Mouse (Mus musculus): ENCODE results near the gene Skil. TPM values are rescaled to one million over a fixed set of nuclear protein-coding genes. Genes with fewer than 3 reads are reported as not detected.
"Not testable (repeated sequence)": the region's sequence is repeated elsewhere in the genome, so short reads cannot be mapped to it uniquely, and the experiment has no call there.

Skil gene
- polyA plus RNA-seq, 1 experiment from 2014 or later: 49.6 TPM

DNA sequence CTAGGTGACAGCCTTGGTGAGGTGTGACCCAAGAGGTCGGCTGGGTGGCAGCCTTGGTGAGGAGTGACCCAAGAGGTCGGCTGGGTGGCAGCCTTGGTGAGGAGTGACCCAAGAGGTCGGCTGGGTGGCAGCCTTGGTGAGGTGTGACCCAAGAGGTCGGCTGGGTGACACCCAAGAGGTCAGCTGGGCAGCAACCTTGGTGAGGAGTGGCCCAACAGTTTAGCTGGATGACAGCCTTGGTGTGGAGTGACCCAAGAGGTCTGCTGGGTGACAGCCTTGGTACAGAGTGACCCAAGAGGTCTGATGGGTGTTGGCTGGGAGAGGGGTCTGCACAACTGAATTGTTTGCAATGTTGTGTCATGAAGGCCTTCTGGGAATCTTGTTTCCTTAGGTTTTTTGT lies 41.7 kb downstream of the Skil start:
- not testable (repeated sequence) for H3K4me1 ChIP-seq; H3K4me2 ChIP-seq (replicated peaks); H3K36me3 ChIP-seq; H3K9ac ChIP-seq (replicated peaks); H3K27ac ChIP-seq (replicated peaks); H3K9me3 ChIP-seq; ATAC-seq (ENCODE audit: low FRiP score, low read depth); H3K27me3 ChIP-seq; H3K4me3 ChIP-seq
- 78% methylated on average over 4 of the region's 4 CpGs for WGBS

DNA sequence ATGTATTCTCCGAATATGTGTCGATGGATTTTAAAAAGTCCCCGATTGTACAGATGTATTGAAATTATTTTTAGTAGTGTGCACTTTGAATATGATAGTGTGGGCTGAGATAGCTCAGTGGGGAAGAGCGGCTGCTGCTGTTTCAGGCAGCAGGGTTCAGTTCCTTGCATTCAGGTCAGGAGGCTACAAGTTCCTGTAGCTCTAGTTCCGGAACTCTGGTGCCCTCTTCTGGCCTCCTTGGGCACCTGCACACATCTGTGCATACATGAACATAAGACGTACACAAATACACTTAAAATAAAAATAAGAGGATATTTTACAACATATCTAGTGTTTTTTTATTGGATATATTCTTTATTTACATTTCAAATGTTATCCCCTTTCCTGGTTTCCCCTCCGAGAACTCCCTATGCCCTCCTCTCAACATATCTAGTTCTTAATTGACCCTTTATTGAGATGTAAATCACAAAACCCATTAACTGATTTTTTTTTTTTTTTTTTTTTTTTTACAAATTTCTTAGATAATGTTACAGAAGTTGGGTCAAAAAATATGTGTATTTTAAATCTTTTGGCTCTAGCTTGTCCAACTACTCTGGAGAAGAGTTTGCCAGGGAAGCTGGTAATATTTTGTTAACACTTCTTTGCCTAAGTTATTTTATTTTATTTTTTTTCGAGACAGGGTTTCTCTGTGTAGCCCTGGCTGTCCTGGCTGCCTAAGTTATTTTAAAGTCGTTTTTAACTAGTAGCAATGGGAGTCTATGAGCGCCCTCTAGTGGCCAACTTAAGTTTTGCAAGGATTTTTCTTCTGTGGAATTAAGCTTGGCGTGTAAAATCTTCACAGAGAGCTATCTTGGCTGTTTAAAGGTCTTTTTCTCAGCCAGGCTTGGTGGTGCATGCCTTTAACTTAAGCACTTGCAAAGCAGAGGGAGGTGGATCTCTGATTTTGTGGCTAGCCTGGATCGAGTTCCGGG lies 43.9 kb downstream of the Skil start:
- Histone ChIP-seq H3K27ac (replicated peaks) (no peak overlapping the region), H3K36me3 (no peaks in the 10 kb centered on the region)

DNA sequence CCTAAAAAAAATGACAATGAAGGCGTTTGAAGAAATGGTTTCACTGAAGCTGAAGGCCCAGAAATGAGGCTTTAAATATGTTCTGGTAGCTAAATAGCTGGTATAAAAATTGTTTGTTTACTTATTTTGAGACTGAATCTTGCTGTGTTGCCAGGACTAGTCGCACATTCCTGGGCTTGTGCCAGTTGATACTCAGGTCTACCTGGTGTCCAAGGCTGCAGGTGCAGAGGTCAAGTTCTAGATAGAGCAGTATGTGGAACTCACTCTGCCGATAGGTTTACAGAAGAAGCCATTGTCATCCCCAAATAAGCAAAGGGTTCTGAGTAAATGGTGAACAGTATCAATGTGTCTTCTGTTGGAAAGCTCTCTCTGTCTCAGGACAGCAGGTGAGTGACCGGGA lies 46.8 kb downstream of the Skil start:
- no peak overlapping the region for H3K9ac ChIP-seq (replicated peaks)
- H3K27me3 ChIP-seq: peaks cover 3% of the 10 kb centered on the region; the same call in 1 of the 2 replicates
- H3K27ac ChIP-seq (replicated peaks): no peak overlapping the region
- H3K9me3 ChIP-seq: no peaks in the 10 kb centered on the region
- 91% methylated on average over 4 of the region's 4 CpGs for WGBS
- no peaks in the 10 kb centered on the region for H3K36me3 ChIP-seq
- H3K4me2 ChIP-seq (replicated peaks): no peak overlapping the region
- ATAC-seq (ENCODE audit: low FRiP score, low read depth): no peak
- no peaks in the 10 kb centered on the region for H3K4me1 ChIP-seq
- H3K4me3 ChIP-seq: no peak overlapping the region

More for the DNA sequence above, 43.9 kb downstream of the Skil start:
- H3K4me2 ChIP-seq (replicated peaks): no peak overlapping the region
- H3K4me3 ChIP-seq: no peak overlapping the region
- no peaks in the 10 kb centered on the region for H3K9me3 ChIP-seq
- no peak overlapping the region for H3K9ac ChIP-seq (replicated peaks)
- WGBS: 61% methylated on average over 13 of the region's 13 CpGs
- no peaks in the 10 kb centered on the region for H3K4me1 ChIP-seq
- no peaks in the 10 kb centered on the region for H3K27me3 ChIP-seq
- ATAC-seq (ENCODE audit: low FRiP score, low read depth): no peak

DNA sequence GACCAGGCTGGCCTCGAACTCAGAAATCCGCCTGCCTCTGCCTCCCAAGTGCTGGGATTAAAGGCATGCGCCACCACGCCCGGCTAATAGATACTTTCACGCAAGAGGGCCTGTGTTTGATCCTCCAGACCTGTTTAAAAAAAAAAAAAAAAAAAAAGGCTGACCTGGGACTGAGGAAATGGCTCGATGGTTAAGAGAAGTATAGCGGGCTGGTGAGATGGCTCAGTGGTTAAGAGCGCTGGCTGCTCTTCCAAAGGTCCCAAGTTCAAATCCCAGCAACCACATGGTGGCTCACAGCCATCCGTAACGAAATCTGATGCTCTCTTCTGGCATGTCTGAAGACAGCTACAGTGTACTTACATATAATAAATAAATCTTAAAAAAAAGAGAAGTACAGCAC lies 50.4 kb downstream of the Skil start:
- H3K4me3 ChIP-seq; H3K36me3 ChIP-seq; H3K9me3 ChIP-seq; H3K4me2 ChIP-seq (replicated peaks); ATAC-seq (ENCODE audit: low FRiP score, low read depth); H3K27ac ChIP-seq (replicated peaks); H3K9ac ChIP-seq (replicated peaks): not testable (repeated sequence)
- peaks cover 34% of the 10 kb centered on the region for H3K27me3 ChIP-seq
- 90% methylated on average over 11 of the region's 11 CpGs for WGBS
- peaks cover 11% of the 10 kb centered on the region for H3K4me1 ChIP-seq

DNA sequence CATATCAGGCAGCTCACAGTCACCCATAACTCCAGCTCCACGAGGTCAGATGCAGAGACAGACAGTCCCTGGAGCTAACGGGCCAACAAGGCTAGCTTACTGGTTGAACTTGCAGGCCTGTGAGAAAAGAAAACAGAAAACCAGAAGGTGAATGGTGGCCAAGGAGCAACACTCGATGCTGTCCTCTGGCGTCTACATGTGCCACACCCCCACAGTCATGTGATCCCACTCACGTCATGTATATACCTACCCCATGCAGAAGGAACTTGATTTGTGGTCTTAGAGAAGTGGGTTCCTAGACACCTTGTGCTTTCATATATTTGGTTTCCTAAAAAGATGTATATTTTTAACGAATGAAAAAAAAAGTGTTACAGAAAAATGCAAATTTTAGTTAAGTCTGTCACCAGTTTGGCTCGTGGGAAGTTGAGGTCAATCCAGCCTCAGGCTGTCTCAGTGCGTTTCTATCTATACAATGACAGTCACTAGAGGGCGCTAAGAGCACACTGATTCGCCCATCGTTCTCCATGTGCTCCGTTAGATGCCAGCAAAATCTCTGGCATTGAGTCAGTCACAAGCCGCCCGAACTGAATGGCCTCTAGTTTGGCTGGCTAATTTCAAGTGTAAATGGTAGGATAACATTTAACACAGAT lies 50.9 kb downstream of the Skil start:
- Histone ChIP-seq H3K9ac (replicated peaks) (no peak overlapping the region), H3K27ac (replicated peaks) (no peak overlapping the region), H3K4me1 (peaks cover 11% of the 10 kb centered on the region), H3K27me3 (peaks cover 39% of the 10 kb centered on the region), H3K9me3 (no peaks in the 10 kb centered on the region), H3K36me3 (no peaks in the 10 kb centered on the region), H3K4me2 (replicated peaks) (no peak overlapping the region; the same call in 1 of the 2 replicates), H3K4me3 (no peak overlapping the region)
- WGBS: 16% methylated on average over 14 of the region's 14 CpGs
- peak; percentile 69 for ATAC-seq (ENCODE audit: low FRiP score, low read depth)

DNA sequence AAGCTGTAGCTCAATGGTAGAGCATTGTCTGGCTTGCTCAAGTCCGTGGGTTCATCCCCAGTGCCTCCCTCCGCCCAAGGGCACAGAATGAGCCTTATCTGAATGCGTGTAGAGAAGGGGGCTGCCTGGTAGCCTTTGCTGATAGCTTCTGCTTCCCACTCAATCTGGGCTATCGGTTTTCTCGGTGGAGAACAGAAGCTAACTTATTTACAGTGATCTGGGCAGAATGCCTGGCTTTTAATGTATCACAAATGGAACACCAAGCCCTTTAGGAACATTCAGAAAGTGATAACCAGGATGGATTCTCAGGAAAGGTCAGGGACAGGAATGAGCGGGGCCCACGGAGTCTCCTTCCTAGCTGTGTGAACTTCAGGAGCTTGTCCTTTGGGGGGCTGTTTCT lies 53.7 kb downstream of the Skil start:
- H3K4me1 ChIP-seq: peaks cover 11% of the 10 kb centered on the region
- H3K4me2 ChIP-seq (replicated peaks): no peak overlapping the region
- WGBS: 76% methylated on average over 7 of the region's 7 CpGs
- no peak overlapping the region for H3K27ac ChIP-seq (replicated peaks)
- no peak for ATAC-seq (ENCODE audit: low FRiP score, low read depth)
- H3K27me3 ChIP-seq: peaks cover 46% of the 10 kb centered on the region
- no peaks in the 10 kb centered on the region for H3K9me3 ChIP-seq
- no peak overlapping the region for H3K4me3 ChIP-seq
- no peak overlapping the region for H3K9ac ChIP-seq (replicated peaks)
- no peaks in the 10 kb centered on the region for H3K36me3 ChIP-seq

DNA sequence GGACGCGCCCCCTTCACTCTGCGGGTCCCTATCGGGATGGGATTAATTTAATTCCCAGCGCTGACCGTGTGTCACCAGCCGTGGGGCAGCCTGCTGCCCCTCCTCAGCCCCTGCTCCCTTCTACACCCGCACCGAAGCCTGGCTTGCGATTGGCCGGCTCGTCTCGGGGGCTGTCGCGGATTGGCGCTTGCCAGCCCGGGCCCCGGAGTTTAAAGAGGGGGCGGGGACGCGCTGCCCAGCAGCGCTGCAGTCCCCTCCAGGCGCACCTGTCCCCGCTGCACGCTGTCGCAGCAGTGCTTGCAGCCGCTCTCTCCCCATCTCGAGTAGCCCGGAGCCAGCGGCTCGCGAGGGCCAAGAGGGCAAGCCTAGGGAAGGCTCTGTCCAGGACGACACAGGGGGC lies 54.8 kb downstream of the Skil start, which contains the start of gene Cldn11:
Cldn11 (plus strand) TSS at position 215 of the 400 bp plus-strand sequence.
- H3K36me3 ChIP-seq: no peaks in the 10 kb centered on the region
- H3K9me3 ChIP-seq: no peaks in the 10 kb centered on the region
- no peak within 1 kb of the TSS for H3K27ac ChIP-seq (replicated peaks)
- H3K4me2 ChIP-seq (replicated peaks): peak within 1 kb of the TSS; percentile 81
- H3K9ac ChIP-seq (replicated peaks): peak within 1 kb of the TSS; percentile 53
- WGBS: 2% methylated on average over 33 of the region's 33 CpGs
- peak; percentile 92 for ATAC-seq (ENCODE audit: low FRiP score, low read depth)
- H3K27me3 ChIP-seq: peaks cover 46% of the 10 kb centered on the region
- peaks cover 11% of the 10 kb centered on the region for H3K4me1 ChIP-seq
- peak within 1 kb of the TSS; percentile 43 for H3K4me3 ChIP-seq

DNA sequence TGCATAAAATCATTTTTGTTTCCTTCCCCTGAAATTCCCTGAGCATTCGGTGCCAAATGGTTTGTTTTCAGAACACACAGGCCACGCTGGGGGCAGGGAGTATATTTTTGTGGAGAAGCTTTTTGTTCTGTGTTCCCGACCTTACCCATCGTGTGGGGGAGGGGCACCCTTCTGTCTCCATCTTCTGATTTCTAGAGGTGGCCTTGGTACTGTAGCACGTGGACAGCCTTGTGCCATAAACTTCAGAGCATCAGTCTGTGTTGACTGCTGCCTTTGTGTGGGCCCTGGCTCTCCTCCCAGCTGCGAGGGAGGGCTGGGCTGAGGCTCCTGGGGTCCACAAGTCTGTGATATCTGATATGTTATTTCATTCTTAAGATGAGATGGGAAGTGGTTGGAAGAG lies 57.2 kb downstream of the Skil start:
- no peak for ATAC-seq (ENCODE audit: low FRiP score, low read depth)
- no peak overlapping the region for H3K9ac ChIP-seq (replicated peaks)
- H3K9me3 ChIP-seq: no peaks in the 10 kb centered on the region
- H3K27me3 ChIP-seq: peaks cover 40% of the 10 kb centered on the region
- H3K4me1 ChIP-seq: peaks cover 16% of the 10 kb centered on the region
- H3K4me2 ChIP-seq (replicated peaks): no peak overlapping the region
- no peak overlapping the region for H3K27ac ChIP-seq (replicated peaks)
- no peak overlapping the region for H3K4me3 ChIP-seq
- 63% methylated on average over 6 of the region's 6 CpGs for WGBS
- no peaks in the 10 kb centered on the region for H3K36me3 ChIP-seq

DNA sequence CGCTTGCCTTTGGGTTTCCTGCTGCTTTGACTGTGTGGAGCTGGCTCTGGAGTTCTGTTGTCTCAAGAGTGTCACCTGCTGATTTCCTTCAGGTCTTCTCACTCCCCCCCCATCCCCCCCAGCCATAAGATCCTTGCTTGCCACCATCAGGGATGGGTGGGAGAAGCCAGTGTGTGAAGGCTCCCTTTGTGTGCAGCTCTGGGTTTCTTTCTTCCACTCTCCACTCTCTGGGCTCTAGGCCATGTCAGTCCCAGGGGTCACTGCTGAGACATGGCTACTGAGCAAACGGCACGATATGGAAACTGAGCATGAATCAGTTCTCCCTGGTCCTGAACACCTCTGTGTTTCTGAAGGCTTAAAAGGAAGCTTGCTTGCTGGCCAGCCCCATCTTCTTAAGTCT lies 61.3 kb downstream of the Skil start:
- H3K9ac ChIP-seq (replicated peaks): no peak overlapping the region
- no peak for ATAC-seq (ENCODE audit: low FRiP score, low read depth)
- H3K27ac ChIP-seq (replicated peaks): no peak overlapping the region
- H3K27me3 ChIP-seq: peaks cover 5% of the 10 kb centered on the region; the same call in 1 of the 2 replicates
- no peaks in the 10 kb centered on the region for H3K36me3 ChIP-seq
- H3K4me1 ChIP-seq: 0 out of 2 replicates have a peak, but pooled peaks cover 7% of the 10 kb centered on the region
- WGBS: 57% methylated on average over 3 of the region's 3 CpGs
- H3K4me2 ChIP-seq (replicated peaks): no peak overlapping the region
- H3K4me3 ChIP-seq: no peak overlapping the region
- no peaks in the 10 kb centered on the region for H3K9me3 ChIP-seq

- Histone ChIP-seq H3K9ac (replicated peaks) (no peak overlapping the region), H3K27me3 (no peaks in the 10 kb centered on the region), H3K36me3 (no peaks in the 10 kb centered on the region), H3K9me3 (no peaks in the 10 kb centered on the region), H3K4me1 (0 out of 2 replicates have a peak, but pooled peaks cover 8% of the 10 kb centered on the region), H3K4me3 (no peak overlapping the region), H3K27ac (replicated peaks) (no peak overlapping the region), H3K4me2 (replicated peaks) (no peak overlapping the region)
- WGBS: 94% methylated on average over 15 of the region's 15 CpGs
- ATAC-seq (ENCODE audit: low FRiP score, low read depth): no peak
These were observed 62.9 kb downstream of the Skil start for GRCm38 (mm10) chr3:31157776-31158175.

DNA sequence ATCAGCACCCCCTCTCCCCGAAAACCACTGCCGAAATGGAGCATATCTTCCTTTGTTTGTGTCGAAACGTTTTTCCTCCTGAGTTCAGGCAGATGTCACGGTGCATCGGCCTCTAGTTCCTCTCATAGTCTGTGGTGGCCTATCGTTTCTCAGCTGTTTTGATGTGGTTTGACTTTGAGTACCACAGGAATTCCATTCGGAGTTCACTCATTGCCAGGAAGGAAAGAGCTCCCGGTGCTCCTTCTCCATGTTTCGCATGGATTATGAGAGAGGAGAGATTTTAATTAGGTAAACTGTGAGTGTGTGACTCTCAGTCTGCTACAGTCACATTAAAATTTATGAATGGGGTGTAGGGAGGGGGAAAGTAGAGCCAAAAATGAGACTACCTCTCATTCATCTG lies 65.2 kb downstream of the Skil start:
- no peaks in the 10 kb centered on the region for H3K36me3 ChIP-seq
- 0 out of 2 replicates have a peak, but pooled peaks cover 8% of the 10 kb centered on the region for H3K4me1 ChIP-seq
- no peak overlapping the region for H3K4me3 ChIP-seq
- H3K27ac ChIP-seq (replicated peaks): no peak overlapping the region
- no peaks in the 10 kb centered on the region for H3K9me3 ChIP-seq
- no peaks in the 10 kb centered on the region for H3K27me3 ChIP-seq
- WGBS: 80% methylated on average over 10 of the region's 10 CpGs
- ATAC-seq (ENCODE audit: low FRiP score, low read depth): no peak
- H3K4me2 ChIP-seq (replicated peaks): no peak overlapping the region
- no peak overlapping the region for H3K9ac ChIP-seq (replicated peaks)

GRCm38 (mm10) chr3:31161336-31161735 lies 66.5 kb downstream of the Skil start:
- H3K27me3 ChIP-seq: no peaks in the 10 kb centered on the region
- ATAC-seq (ENCODE audit: low FRiP score, low read depth): no peak
- H3K36me3 ChIP-seq: no peaks in the 10 kb centered on the region
- WGBS: 31% methylated on average over 6 of the region's 6 CpGs
- H3K9me3 ChIP-seq: no peaks in the 10 kb centered on the region
- H3K27ac ChIP-seq (replicated peaks): no peak overlapping the region
- no peak overlapping the region for H3K9ac ChIP-seq (replicated peaks)
- H3K4me2 ChIP-seq (replicated peaks): no peak overlapping the region
- H3K4me3 ChIP-seq: no peak overlapping the region
- H3K4me1 ChIP-seq: peaks cover 8% of the 10 kb centered on the region

All from midbrain, embryonic 12.5 days (tissue).